Mouse (Mus musculus) stomach, postnatal 0 days (tissue): ENCODE results near the gene Hnrnph3.

ENCODE experiments used
- CTCF ChIP-seq: IDR thresholded peaks from 2 replicates; pipeline ENCODE4 v1.5.1; 2016; ENCODE audit warnings: antibody characterized with exemption, low read depth, mild to moderate bottlenecking, moderate library complexity
- EP300 ChIP-seq: optimal IDR thresholded peaks from 2 replicates; pipeline ENCODE3; 2016; ENCODE audit warnings: antibody characterized with exemption

DNA sequence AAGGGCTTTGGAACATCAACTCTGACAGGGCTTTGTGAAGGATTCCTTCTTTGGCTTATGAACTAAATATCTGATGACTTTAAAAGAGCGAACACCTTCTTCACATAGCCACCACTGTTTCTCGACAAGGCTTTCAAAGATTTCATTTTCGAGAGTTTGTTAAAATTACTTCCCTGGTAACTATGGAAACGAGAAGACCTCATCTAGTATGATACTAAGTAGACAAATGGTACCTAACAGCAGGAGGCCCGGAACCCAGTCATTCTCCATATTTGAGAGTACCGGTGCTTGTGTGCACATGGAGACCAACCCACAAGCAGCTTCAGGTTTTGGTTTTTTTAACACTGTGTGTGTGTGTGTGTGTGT is 2.8 kb upstream of the Hnrnph3 start:
- no peak for TF ChIP-seq CTCF
- no peak for TF ChIP-seq EP300
